24 mouse cellular contexts compared by ENCODE assay signal in the genomic region with DNA sequence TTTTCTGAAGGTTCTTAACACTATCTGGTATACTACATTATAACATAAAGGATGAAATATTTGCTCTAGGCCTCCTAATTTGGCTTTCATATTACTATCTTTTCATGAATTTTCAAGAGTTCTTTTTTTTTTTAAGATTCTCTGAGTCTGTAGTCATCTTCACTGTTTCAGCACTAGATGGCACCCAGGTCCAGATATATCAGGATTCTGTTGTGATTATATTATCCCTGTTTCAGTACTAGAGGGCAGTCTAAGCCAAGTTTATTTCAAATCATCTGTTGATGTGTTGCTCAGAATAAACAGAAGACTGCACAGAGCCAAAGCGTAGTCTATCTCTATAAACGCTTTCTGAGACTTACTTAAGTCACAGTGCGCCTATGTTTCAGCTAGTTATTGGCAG.
DNase-seq lines count a peak whose midpoint lies in the region; ATAC-seq and TF ChIP-seq lines count a peak whose summit lies in the region.
"Had no signal": no experiment of that assay in that cellular context is flagged by ENCODE, and none has a peak within 500 bp of the region (broad histone marks: within the 10 kb centered on the region; RNA-seq: fewer than 3 reads in every experiment).

No protein-coding gene starts in this region.

- 90% methylated on average over 3 of the region's 3 CpGs for WGBS in forebrain, embryonic 14.5 days
- 95% methylated on average over 3 of the region's 3 CpGs for WGBS in forebrain, embryonic 11.5 days

- no peak overlapping the region for H3K9ac ChIP-seq in forebrain, embryonic 14.5 days (ENCODE audit: low read length)
- no peak overlapping the region for H3K9ac ChIP-seq in forebrain, embryonic 11.5 days (ENCODE audit: low read length)
- H3K9ac ChIP-seq: embryonic facial prominence, embryonic 15.5 days; limb, embryonic 15.5 days; stomach, embryonic 15.5 days had no signal

- H3K27ac ChIP-seq in forebrain, embryonic 14.5 days (ENCODE audit: low read depth, low read length), result no peak overlapping the region
- no peak overlapping the region for H3K27ac ChIP-seq in forebrain, embryonic 11.5 days (ENCODE audit: low read depth, low read length)
- no peak overlapping the region for H3K27ac ChIP-seq in layer of hippocampus, adult 2 months
- H3K27ac ChIP-seq: embryonic facial prominence, embryonic 15.5 days; limb, embryonic 15.5 days; stomach, embryonic 15.5 days had no signal

- no peaks in the 10 kb centered on the region for H3K4me1 ChIP-seq in forebrain, embryonic 14.5 days (ENCODE audit: control insufficient read depth, insufficient read depth, low read length)
- no peaks in the 10 kb centered on the region for H3K4me1 ChIP-seq in forebrain, embryonic 11.5 days (replicated peaks; ENCODE audit: control insufficient read depth, insufficient read depth, low read length)
- H3K4me1 ChIP-seq: embryonic facial prominence, embryonic 15.5 days; limb, embryonic 15.5 days; stomach, embryonic 15.5 days had no signal

- TF ChIP-seq POLR2A in brain, embryonic 14.5 days (IDR thresholded peaks at IDR 0.05; ENCODE audit: borderline replicate concordance, extremely low read depth, insufficient read depth, insufficient read length, poor library complexity, severe bottlenecking), result no peak

- TF ChIP-seq CTCF in layer of hippocampus, adult 2 months (conservative IDR thresholded peaks at IDR 0.05), result peak; percentile 60
- TF ChIP-seq CTCF in brain, embryonic 14.5 days (IDR thresholded peaks at IDR 0.05; ENCODE audit: borderline replicate concordance, extremely low read depth, insufficient read depth, insufficient read length), result no peak

- no peak for ATAC-seq in forebrain, embryonic 14.5 days
- ATAC-seq in forebrain, embryonic 11.5 days (replicated peaks; ENCODE audit: low FRiP score), result no peak
- no peak for ATAC-seq in megakaryocyte-erythroid progenitor cell, adult 5-6 weeks (replicated peaks; ENCODE audit: low FRiP score, low TSS enrichment, poor library complexity, severe bottlenecking)
- ATAC-seq: hindbrain, embryonic 16.5 days; intestine, embryonic 16.5 days; lung, postnatal 0 days had no signal

- peak; percentile 30 for DNase-seq in forebrain, embryonic 14.5 days (ENCODE audit: low spot score)
- DNase-seq in forebrain, embryonic 11.5 days (ENCODE audit: low spot score), result no peak
- no peak for DNase-seq in layer of hippocampus, adult 2 months (ENCODE audit: low spot score in 2 of 2)
- DNase-seq in layer of hippocampus, postnatal 10 days (ENCODE audit: low spot score in 2 of 2), result no peak
- peak; percentile 38 for DNase-seq in 416B (ENCODE audit: low read depth)
- peak; percentile 25 for DNase-seq in brain, embryonic 14.5 days (ENCODE audit: low read depth)
- DNase-seq: adrenal gland, postnatal 36 days; B cell, adult 2 months; cerebellum, adult 2 months; cerebellum, postnatal 25 days; gastrocnemius, postnatal 10 days; kidney, postnatal 36 days; left cerebral cortex, postnatal 4 days; thymus, adult 18-20 months; thymus, postnatal 36 days had no signal

- no peaks in the 10 kb centered on the region for H3K27me3 ChIP-seq in forebrain, embryonic 14.5 days (replicated peaks; ENCODE audit: control insufficient read depth, insufficient read depth, low read length)
- H3K27me3 ChIP-seq in forebrain, embryonic 11.5 days (ENCODE audit: control insufficient read depth, insufficient read depth, low read length), result no peaks in the 10 kb centered on the region
- H3K27me3 ChIP-seq: embryonic facial prominence, embryonic 15.5 days; limb, embryonic 15.5 days; stomach, embryonic 15.5 days had no signal

- H3K4me3 ChIP-seq in forebrain, embryonic 14.5 days (ENCODE audit: low read depth, low read length), result no peak overlapping the region
- no peak overlapping the region for H3K4me3 ChIP-seq in forebrain, embryonic 11.5 days (ENCODE audit: low read depth, low read length)
- no peak overlapping the region for H3K4me3 ChIP-seq in layer of hippocampus, adult 2 months
- H3K4me3 ChIP-seq: embryonic facial prominence, embryonic 15.5 days; limb, embryonic 15.5 days; stomach, embryonic 15.5 days had no signal

- H3K4me2 ChIP-seq in forebrain, embryonic 14.5 days (ENCODE audit: low read length), result no peak overlapping the region
- no peak overlapping the region for H3K4me2 ChIP-seq in forebrain, embryonic 11.5 days (ENCODE audit: low read depth, low read length, severe bottlenecking)
- H3K4me2 ChIP-seq: embryonic facial prominence, embryonic 15.5 days; heart, embryonic 11.5 days; limb, embryonic 15.5 days; midbrain, embryonic 11.5 days; stomach, embryonic 15.5 days had no signal

- no peaks in the 10 kb centered on the region for H3K36me3 ChIP-seq in forebrain, embryonic 14.5 days (ENCODE audit: control insufficient read depth, insufficient read depth, low read length)
- no peaks in the 10 kb centered on the region for H3K36me3 ChIP-seq in forebrain, embryonic 11.5 days (ENCODE audit: control insufficient read depth, insufficient read depth, low read length)
- H3K36me3 ChIP-seq: embryonic facial prominence, embryonic 15.5 days; limb, embryonic 15.5 days; stomach, embryonic 15.5 days had no signal

- no peaks in the 10 kb centered on the region for H3K9me3 ChIP-seq in forebrain, embryonic 14.5 days (replicated peaks; ENCODE audit: control insufficient read depth, low read length)
- no peaks in the 10 kb centered on the region for H3K9me3 ChIP-seq in forebrain, embryonic 11.5 days (ENCODE audit: control insufficient read depth, low read length)
- H3K9me3 ChIP-seq: embryonic facial prominence, embryonic 15.5 days; limb, embryonic 15.5 days; stomach, embryonic 15.5 days had no signal

Comparison
In these comparisons a context has a peak if more than half of its experiments do, and no peak if none do; other contexts are left out.
1. DNase-seq: peak in forebrain, embryonic 14.5 days (single experiment), 416B (single experiment) and brain, embryonic 14.5 days (single experiment); none in forebrain, embryonic 11.5 days (single experiment), layer of hippocampus, adult 2 months (0 of 2) and layer of hippocampus, postnatal 10 days (0 of 2).